Comparison of ENCODE assay signal across 11 mouse cellular contexts in the genomic region with DNA sequence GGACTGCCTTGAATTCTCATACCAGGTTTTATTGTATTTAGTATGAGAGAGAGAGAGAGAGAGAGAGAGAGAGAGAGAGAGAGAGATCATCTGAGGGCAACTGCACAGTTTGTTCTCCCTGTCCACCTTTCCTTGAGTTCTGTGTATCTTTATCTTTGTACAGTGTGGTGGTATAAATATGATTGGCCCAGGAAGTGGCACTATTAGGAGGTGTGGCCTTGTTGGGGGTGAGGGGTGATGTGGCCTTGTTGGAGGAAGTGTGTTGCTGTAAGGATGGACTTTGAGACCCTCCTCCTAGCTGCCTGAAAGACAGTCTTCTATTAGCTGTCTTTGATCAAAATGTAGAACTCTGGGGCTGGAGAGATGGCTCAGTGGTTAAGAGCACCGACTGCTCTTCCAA.
"Had no signal": no experiment of that assay in that cellular context is flagged by ENCODE, and none has a peak within 500 bp of the region (broad histone marks: within the 10 kb centered on the region; RNA-seq: fewer than 3 reads in every experiment).

No protein-coding gene starts in this region.

- H3K27me3 ChIP-seq: limb, embryonic 15.5 days; stomach, embryonic 15.5 days had no signal

- H3K9ac ChIP-seq: limb, embryonic 15.5 days; liver, embryonic 14.5 days; neural tube, embryonic 15.5 days; stomach, embryonic 15.5 days had no signal

- H3K9me3 ChIP-seq: limb, embryonic 15.5 days; midbrain, embryonic 10.5 days; neural tube, embryonic 15.5 days; stomach, embryonic 15.5 days had no signal

- H3K27ac ChIP-seq: limb, embryonic 15.5 days; liver, embryonic 14.5 days; midbrain, embryonic 10.5 days; neural tube, embryonic 15.5 days; stomach, embryonic 15.5 days had no signal

- H3K4me1 ChIP-seq: neural tube, embryonic 15.5 days; stomach, embryonic 15.5 days had no signal

- H3K4me3 ChIP-seq: limb, embryonic 15.5 days; midbrain, embryonic 10.5 days; myocyte; neural tube, embryonic 15.5 days; stomach, embryonic 15.5 days had no signal

- H3K4me2 ChIP-seq: limb, embryonic 15.5 days; neural tube, embryonic 15.5 days; stomach, embryonic 15.5 days had no signal

- H3K36me3 ChIP-seq: limb, embryonic 15.5 days; midbrain, embryonic 10.5 days; neural tube, embryonic 15.5 days; stomach, embryonic 15.5 days had no signal

- DNase-seq: lung, adult 18-20 months; midbrain, embryonic 14.5 days; spleen, adult 18-20 months; thymus, adult 2 months; thymus, postnatal 36 days had no signal
